Mouse (Mus musculus) heart, embryonic 13.5 days (tissue): ENCODE results near the gene Slc44a3. TPM values are rescaled to one million over a fixed set of nuclear protein-coding genes. Genes with fewer than 3 reads are reported as not detected.

Experiments
- ATAC-seq: fragments of 200-750 bp; cut with Nextera tagmentation; 2 replicates; pipeline ENCODE4 v1.8.0; 2017; ENCODE audit warnings: moderate TSS enrichment; ENCODE audit not compliant: insufficient number of reproducible peaks, low FRiP score, low TSS enrichment; ENCODE audit errors: extremely low read depth
- H3K27ac ChIP-seq: fragments of 300-500 bp; sonication (generic); replicated peaks from 2 replicates; pipeline ENCODE4 v1.5.1; 2015; ENCODE audit warnings: moderate library complexity, mild to moderate bottlenecking, inconsistent platforms
- H3K27me3 ChIP-seq: fragments of 300-500 bp; sonication (generic); replicated peaks from 2 replicates; pipeline ENCODE4 v1.6.1; 2015; ENCODE audit warnings: mild to moderate bottlenecking, inconsistent platforms
- H3K36me3 ChIP-seq: fragments of 300-500 bp; sonication (generic); 2 replicates; pipeline ENCODE4 v1.6.1; 2015; ENCODE audit warnings: mild to moderate bottlenecking, inconsistent platforms
- H3K4me1 ChIP-seq: fragments of 300-500 bp; sonication (generic); 2 replicates; pipeline ENCODE4 v1.6.1; 2015; ENCODE audit warnings: inconsistent platforms
- H3K4me2 ChIP-seq: fragments of 300-500 bp; sonication (generic); 2 replicates; pipeline ENCODE4 v1.6.1; 2015; ENCODE audit warnings: inconsistent platforms, mild to moderate bottlenecking, moderate library complexity
- H3K4me3 ChIP-seq: fragments of 300-500 bp; sonication (generic); 2 replicates; pipeline ENCODE4 v1.5.1; 2015; ENCODE audit warnings: moderate library complexity, mild to moderate bottlenecking, inconsistent platforms
- H3K9ac ChIP-seq: fragments of 300-500 bp; sonication (generic); 2 replicates; pipeline ENCODE4 v1.6.1; 2015; ENCODE audit warnings: inconsistent platforms, mild to moderate bottlenecking, moderate library complexity
- H3K9me3 ChIP-seq: fragments of 300-500 bp; sonication (generic); 2 replicates; pipeline ENCODE4 v1.6.1; 2016; ENCODE audit warnings: inconsistent platforms
- WGBS: fragments of 180-500 bp; shearing (Covaris S2); methylation state at CpG from one replicate; pipeline ENCODE4 v1.1.7; 2015; ENCODE audit warnings: mixed read lengths; 5-methylcytosine and 5-hydroxymethylcytosine counted together
- polyA plus RNA-seq: library from polyadenylated mRNA; unstranded; fragments of >200 nt; fragmentation: Nextera tagmentation; extraction: Ambion mirVana; gene quantifications from 2 replicates; pipeline ENCODE4 v1.2.1, GENCODE M21; 2015

Slc44a3 gene
- polyA plus RNA-seq, 1 experiment from 2014 or later = 1.1 TPM

GRCm38 (mm10) chr3:121449527-121449926 is 82.7 kb downstream of the Slc44a3 start:
- ATAC-seq = no peak
- peaks cover 53% of the 10 kb centered on the region for H3K36me3 ChIP-seq

GRCm38 (mm10) chr3:121448606-121449005 is 83.6 kb downstream of the Slc44a3 start:
- Histone ChIP-seq H3K27me3 (no peaks in the 10 kb centered on the region), H3K9me3 (no peaks in the 10 kb centered on the region), H3K9ac (peak overlapping the region; percentile 38; the same call in 1 of the 2 replicates), H3K4me2 (peak overlapping the region; percentile 34), H3K4me1 (peaks cover 55% of the 10 kb centered on the region), H3K27ac (peak overlapping the region; percentile 33; the same call in 1 of the 2 replicates), H3K4me3 (no peak overlapping the region), H3K36me3 (peaks cover 51% of the 10 kb centered on the region)
- ATAC-seq = no peak
- WGBS = 67% methylated on average over 8 of the region's 8 CpGs

More at GRCm38 (mm10) chr3:121449527-121449926, 82.7 kb downstream of the Slc44a3 start:
- Histone ChIP-seq H3K27me3 (no peaks in the 10 kb centered on the region), H3K27ac (no peak overlapping the region), H3K4me1 (peaks cover 46% of the 10 kb centered on the region), H3K4me2 (no peak overlapping the region), H3K4me3 (no peak overlapping the region), H3K9ac (no peak overlapping the region), H3K9me3 (no peaks in the 10 kb centered on the region)
- WGBS = 78% methylated on average over 8 of the region's 8 CpGs

- Histone ChIP-seq H3K27ac (peak overlapping the region; percentile 33), H3K27me3 (no peaks in the 10 kb centered on the region), H3K9ac (peak overlapping the region; percentile 38; the same call in 1 of the 2 replicates), H3K4me2 (peak overlapping the region; percentile 34), H3K9me3 (no peaks in the 10 kb centered on the region), H3K4me1 (peaks cover 61% of the 10 kb centered on the region), H3K36me3 (peaks cover 51% of the 10 kb centered on the region), H3K4me3 (no peak overlapping the region)
- WGBS = 42% methylated on average over 11 of the region's 11 CpGs
- no peak for ATAC-seq
These were observed 84.2 kb downstream of the Slc44a3 start for GRCm38 (mm10) chr3:121448029-121448468.

- peaks cover 77% of the 10 kb centered on the region for H3K4me1 ChIP-seq
- no peak overlapping the region for H3K9ac ChIP-seq
- WGBS = 39% methylated on average over 8 of the region's 8 CpGs
- H3K27ac ChIP-seq = no peak overlapping the region
- H3K9me3 ChIP-seq = no peaks in the 10 kb centered on the region
- no peak overlapping the region for H3K4me2 ChIP-seq
- H3K4me3 ChIP-seq = no peak overlapping the region
- peaks cover 45% of the 10 kb centered on the region for H3K36me3 ChIP-seq
- no peaks in the 10 kb centered on the region for H3K27me3 ChIP-seq
- no peak for ATAC-seq
These were observed 85.8 kb downstream of the Slc44a3 start for GRCm38 (mm10) chr3:121446454-121446853.

- ATAC-seq = no peak
- H3K27me3 ChIP-seq = no peaks in the 10 kb centered on the region
- peaks cover 28% of the 10 kb centered on the region for H3K36me3 ChIP-seq
- no peak overlapping the region for H3K9ac ChIP-seq
- H3K4me3 ChIP-seq = no peak overlapping the region
- peaks cover 91% of the 10 kb centered on the region for H3K4me1 ChIP-seq
- WGBS = 85% methylated on average over 6 of the region's 6 CpGs
- no peak overlapping the region for H3K4me2 ChIP-seq
- H3K27ac ChIP-seq = 0 out of 2 replicates have a peak overlapping the region, but pooled peaks have one; percentile 45
- no peaks in the 10 kb centered on the region for H3K9me3 ChIP-seq
These were observed 87.8 kb downstream of the Slc44a3 start for GRCm38 (mm10) chr3:121444414-121444813.

GRCm38 (mm10) chr3:121443861-121444271 is 88.3 kb downstream of the Slc44a3 start:
- H3K4me1 ChIP-seq = peaks cover 93% of the 10 kb centered on the region

GRCm38 (mm10) chr3:121442288-121442687 is 89.9 kb downstream of the Slc44a3 start:
- 72% methylated on average over 5 of the region's 5 CpGs for WGBS
- Histone ChIP-seq H3K9ac (no peak overlapping the region), H3K4me3 (no peak overlapping the region), H3K27ac (peak overlapping the region; percentile 8; the same call in 1 of the 2 replicates), H3K4me2 (no peak overlapping the region), H3K36me3 (peaks cover 36% of the 10 kb centered on the region), H3K9me3 (no peaks in the 10 kb centered on the region), H3K4me1 (peaks cover 94% of the 10 kb centered on the region), H3K27me3 (no peaks in the 10 kb centered on the region)
- ATAC-seq = no peak

More at GRCm38 (mm10) chr3:121443861-121444271, 88.3 kb downstream of the Slc44a3 start:
- Histone ChIP-seq H3K27ac (0 out of 2 replicates have a peak overlapping the region, but pooled peaks have one; percentile 45), H3K4me3 (no peak overlapping the region), H3K9ac (peak overlapping the region; percentile 41; the same call in 1 of the 2 replicates), H3K36me3 (peaks cover 27% of the 10 kb centered on the region), H3K4me2 (no peak overlapping the region), H3K27me3 (no peaks in the 10 kb centered on the region), H3K9me3 (no peaks in the 10 kb centered on the region)
- ATAC-seq = no peak
- 64% methylated on average over 4 of the region's 4 CpGs for WGBS

- Histone ChIP-seq H3K4me3 (no peak overlapping the region), H3K9ac (no peak overlapping the region), H3K4me1 (peaks cover 96% of the 10 kb centered on the region), H3K36me3 (peaks cover 38% of the 10 kb centered on the region), H3K27ac (no peak overlapping the region), H3K9me3 (no peaks in the 10 kb centered on the region), H3K4me2 (no peak overlapping the region), H3K27me3 (no peaks in the 10 kb centered on the region)
- no peak for ATAC-seq
- WGBS = 77% methylated on average over 12 of the region's 12 CpGs
These were observed 90.7 kb downstream of the Slc44a3 start for GRCm38 (mm10) chr3:121441504-121441903.

- H3K36me3 ChIP-seq = peaks cover 37% of the 10 kb centered on the region
- WGBS = 36% methylated on average over 11 of the region's 11 CpGs
- peak overlapping the region; percentile 61 for H3K9ac ChIP-seq
- H3K27me3 ChIP-seq = no peaks in the 10 kb centered on the region
- peak overlapping the region; percentile 68 for H3K27ac ChIP-seq
- peak overlapping the region; percentile 61 for H3K4me2 ChIP-seq
- H3K4me3 ChIP-seq = peak overlapping the region; percentile 5; the same call in 1 of the 2 replicates
- peaks cover 97% of the 10 kb centered on the region for H3K4me1 ChIP-seq
- H3K9me3 ChIP-seq = no peaks in the 10 kb centered on the region
- no peak; the same call in 1 of the 2 replicates for ATAC-seq
These were observed 92.5 kb downstream of the Slc44a3 start for GRCm38 (mm10) chr3:121439623-121440161.

GRCm38 (mm10) chr3:121437996-121438395 is 94.2 kb downstream of the Slc44a3 start:
- H3K36me3 ChIP-seq = peaks cover 27% of the 10 kb centered on the region
- H3K4me1 ChIP-seq = peaks cover 99% of the 10 kb centered on the region

GRCm38 (mm10) chr3:121437070-121437469 is 95.1 kb downstream of the Slc44a3 start:
- Histone ChIP-seq H3K4me1 (peaks cover 99% of the 10 kb centered on the region), H3K27ac (peak overlapping the region; percentile 4; the same call in 1 of the 2 replicates), H3K9ac (no peak overlapping the region), H3K4me2 (no peak overlapping the region), H3K4me3 (no peak overlapping the region), H3K36me3 (peaks cover 28% of the 10 kb centered on the region), H3K9me3 (no peaks in the 10 kb centered on the region), H3K27me3 (no peaks in the 10 kb centered on the region)
- ATAC-seq = no peak
- 51% methylated on average over 7 of the region's 7 CpGs for WGBS

More at GRCm38 (mm10) chr3:121437996-121438395, 94.2 kb downstream of the Slc44a3 start:
- 49% methylated on average over 7 of the region's 7 CpGs for WGBS
- Histone ChIP-seq H3K9ac (peak overlapping the region; percentile 28; the same call in 1 of the 2 replicates), H3K4me3 (no peak overlapping the region), H3K27me3 (no peaks in the 10 kb centered on the region), H3K4me2 (no peak overlapping the region), H3K27ac (peak overlapping the region; percentile 4; the same call in 1 of the 2 replicates), H3K9me3 (no peaks in the 10 kb centered on the region)
- ATAC-seq = no peak
